Mouse (Mus musculus) lung, postnatal 36 days (tissue): ENCODE measurements at regions not wholly inside any gene's neighbourhood (a gene's known extent, or its start where the extent isn't known, plus 50 kb on each side); places are given as distances from the start of the nearest gene placed in this dataset.

ENCODE experiments used
- DNase-seq: peaks from one replicate; pipeline ENCODE4 v3.0.0; 2022; ENCODE audit warnings: mixed read lengths

DNA sequence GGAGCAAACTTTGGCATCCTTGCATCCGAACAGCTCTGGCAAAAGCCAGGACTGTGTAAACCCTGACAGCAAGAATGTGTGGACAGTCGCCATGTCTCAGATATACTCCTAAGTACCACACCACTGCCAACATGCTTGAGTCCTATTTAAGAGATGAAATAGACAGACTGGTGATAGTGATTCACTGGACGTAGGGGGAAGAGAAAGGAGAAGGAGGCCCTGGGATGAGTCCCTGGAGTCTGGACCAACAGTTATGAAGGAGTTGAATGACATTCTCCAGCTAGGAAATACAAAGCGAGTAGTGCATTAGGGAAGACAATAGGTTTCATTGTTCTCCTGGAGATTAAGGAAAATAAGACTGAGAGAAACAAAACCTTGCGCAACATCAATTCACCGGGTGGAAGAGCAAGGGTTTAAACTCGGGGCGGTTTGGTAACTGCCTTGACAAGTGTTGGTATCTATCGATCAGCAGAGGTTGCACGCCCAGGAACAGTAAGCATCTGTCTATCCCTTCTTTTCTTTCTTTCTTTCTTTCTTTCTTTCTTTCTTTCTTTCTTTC lies 54.3 kb upstream of the Nrbf2 start:
- DNase-seq: no peak

DNA sequence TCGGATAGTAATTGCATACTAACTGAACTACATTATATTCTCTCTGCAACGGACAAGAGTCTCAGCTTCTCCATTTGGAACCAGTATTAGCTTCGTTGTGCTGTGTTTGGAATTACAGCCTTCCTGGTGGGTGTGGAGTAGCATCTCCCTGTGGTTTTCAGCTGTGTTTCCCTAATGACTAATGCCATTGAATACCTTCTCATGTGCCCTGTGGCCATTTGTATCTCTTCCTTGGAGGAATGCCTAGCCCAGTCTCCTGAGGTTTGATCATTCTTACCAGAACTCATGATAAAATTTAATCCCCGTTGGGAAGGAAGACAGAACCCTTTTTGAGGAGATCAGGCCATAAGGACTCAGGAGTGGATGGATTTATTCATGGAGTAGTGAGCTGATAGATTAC lies 59.6 kb upstream of the Nrbf2 start:
- no peak for DNase-seq

DNA sequence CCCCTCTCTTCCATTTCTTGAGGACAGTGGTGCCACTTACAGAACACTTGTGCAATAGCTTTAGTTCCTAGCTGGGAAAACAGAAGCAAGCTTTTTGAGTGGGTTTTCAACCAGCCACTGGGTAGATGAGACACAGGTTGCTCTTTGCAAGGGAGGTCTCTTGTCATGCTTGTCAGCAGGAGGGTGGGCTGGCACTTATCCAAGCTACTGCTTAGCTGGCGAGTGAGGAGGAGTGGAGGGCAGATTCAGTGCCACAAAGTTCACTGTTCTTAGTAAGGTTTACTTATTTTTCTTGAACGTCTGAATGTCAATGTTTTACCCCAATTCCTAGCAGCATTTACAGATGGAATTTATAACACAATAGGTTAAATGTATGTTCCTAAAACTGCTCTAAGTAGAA lies 65.9 kb upstream of the Nrbf2 start:
- DNase-seq: no peak

DNA sequence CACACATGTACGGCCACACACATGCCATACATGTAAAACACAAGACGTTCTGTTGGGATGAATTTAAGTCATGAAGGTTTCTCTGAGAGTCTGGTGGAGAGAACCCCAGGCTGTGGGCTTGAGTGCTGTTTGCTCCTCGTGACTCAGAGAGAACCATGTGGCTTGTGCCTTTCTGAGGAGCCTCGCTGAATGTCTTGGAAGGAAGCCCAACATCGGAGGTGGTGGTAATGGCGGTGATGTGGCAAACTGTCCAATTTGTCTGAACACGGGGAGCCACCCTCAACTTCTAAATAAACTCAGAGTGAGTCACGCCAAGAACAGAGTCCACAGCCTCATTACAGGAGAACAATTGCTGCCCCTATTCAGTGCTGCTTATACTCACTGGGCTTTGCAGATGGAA lies 75.7 kb upstream of the Nrbf2 start:
- no peak for DNase-seq

DNA sequence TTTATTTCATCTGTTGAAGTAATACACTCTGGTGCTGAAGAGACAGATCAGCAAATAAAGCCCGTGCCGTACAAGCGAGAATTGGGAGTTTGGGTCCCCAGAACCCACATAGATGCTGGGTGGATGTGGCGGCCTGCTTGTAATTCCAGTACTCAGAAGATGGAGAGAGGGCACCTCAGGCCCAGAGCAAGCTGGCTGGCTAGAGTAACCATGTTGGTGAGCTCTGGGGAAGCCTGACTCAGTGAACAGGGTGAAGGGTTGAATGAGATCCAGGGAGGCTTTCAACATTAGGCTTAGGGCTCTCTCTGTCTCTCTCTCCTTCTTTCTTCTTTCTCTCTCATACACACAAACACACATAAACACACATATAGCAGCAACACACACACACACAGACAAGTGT lies 76.2 kb upstream of the Nrbf2 start:
- DNase-seq: no peak

DNA sequence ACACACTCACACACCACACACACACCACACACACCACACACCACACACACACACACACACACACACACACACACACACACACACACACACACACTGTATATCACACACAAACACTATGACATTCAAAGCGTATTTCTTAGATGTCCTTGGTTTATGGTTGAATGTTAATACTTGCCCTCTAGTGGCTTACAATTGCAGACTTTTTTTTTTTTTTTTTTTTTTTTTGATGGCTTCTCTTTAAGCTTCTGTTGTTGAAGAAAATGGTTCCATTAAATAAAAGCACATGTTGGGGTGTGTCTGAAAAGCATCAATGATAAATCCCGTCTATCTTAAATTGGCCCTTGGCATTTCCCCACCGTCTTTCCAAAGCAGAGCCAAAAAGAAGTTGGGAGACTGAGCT lies 79.5 kb upstream of the Nrbf2 start:
- no peak for DNase-seq

DNA sequence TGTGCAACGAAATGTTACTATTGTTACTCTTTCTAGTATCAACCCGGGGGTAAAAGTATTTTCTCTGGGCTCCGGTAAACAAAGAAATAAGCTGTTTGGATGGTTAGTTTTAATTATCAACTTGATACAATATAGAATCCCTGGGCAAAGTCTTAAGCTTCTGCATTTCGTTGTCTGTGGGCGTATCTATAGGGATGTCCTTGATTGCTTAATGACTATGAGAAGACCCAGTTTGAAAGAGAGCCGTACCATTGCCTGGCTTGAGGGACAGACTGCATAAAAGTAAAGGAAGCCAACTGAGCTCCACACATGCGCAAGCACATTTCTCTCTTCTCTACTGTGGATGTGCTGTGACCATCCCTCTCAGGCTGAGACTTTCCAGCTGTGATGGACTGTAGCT lies 80.1 kb upstream of the Nrbf2 start:
- DNase-seq: peak; percentile 3

DNA sequence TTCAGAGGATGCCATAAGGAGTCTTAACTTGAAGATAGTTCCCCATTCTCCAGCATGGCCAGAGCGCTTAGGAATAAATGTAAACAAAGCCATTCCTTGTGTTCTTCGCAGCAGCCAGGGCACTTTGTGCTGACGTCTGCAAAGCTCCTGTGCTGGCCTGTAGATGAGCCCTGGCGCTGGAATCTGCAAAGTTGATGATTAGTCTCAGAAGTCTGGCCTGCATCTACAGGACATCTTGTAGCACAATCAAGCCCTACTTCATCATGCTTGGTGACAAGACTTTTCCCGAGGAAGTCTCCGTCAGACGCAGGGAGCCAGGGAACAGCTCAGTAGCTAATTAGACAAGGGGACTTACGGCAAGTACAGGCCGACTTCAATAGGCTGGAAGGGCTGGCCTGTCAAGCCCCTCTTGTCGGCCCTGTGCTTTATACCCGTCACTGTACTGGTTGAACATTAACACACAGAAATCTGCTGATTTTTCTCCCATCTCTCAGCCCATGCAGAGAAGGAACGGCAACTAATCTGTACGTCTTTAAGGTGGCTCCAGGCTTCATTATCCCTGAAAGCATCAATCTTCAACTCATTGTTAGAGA lies 87.6 kb upstream of the Nrbf2 start:
- DNase-seq: no peak

DNA sequence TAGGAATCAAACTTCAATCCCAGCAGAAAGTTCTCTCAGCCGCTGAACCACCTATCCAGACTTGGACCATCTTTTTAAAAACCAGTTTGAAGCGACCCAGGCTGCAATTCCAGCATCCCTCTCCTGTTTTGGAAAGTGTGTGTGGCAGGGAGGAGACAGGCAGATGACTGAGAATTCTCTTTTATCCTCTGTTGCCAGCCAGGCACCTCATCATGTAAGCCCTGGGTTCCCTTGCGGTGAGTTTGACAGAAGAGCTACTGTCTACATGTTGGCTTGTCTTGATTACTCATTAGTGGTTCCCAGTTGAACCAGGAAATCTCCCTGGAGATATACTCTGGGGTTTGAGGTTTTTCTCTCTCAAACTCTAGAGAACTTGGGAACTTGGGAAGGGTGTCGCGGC lies 91.5 kb upstream of the Nrbf2 start:
- no peak for DNase-seq

DNA sequence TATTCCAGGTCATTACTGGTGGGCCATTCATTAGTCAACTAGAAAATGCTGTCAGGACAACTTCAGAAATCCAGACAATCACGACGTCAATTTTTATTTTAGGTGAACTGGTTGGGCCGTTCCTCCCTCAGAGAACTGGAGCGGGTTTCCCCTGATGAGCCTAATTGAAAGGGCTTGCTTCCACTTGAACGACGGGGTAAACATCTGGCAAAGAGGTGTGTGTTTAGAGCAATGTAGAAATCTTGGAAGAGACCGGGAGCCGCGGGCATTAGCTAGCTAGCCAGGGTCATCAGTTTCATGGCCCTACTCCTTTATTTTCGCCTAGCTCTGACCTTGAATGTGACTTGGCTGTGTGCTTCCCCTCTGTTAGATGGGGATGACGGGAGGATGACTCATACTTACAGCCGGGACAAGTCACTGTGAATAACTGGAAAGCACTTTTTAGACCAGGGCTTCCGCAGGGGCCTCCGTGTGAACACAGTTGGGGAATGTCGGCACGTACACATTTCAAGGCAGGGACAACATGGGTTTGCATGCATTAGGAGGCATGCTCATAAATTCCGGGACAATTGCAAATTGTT lies 92.6 kb upstream of the Nrbf2 start:
- no peak for DNase-seq

DNA sequence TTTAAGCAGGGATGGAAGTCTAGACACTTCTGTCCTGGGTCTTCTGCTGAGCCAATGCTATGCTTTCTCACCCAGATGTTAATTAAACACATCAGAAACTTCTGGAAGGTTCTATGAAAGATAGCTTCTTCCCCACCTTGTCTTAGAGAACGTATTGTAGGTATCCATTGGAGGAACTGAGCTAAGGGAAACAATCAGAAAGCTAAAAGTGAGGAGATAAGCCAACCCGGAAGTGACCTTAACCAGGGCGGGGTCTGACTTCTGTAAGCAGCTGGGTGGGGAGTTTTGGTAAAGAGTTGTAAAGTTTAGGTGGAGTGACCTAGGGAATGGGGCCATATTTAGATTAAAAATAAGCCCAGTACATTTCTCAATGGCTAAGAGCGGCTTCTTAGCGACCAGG lies 95.1 kb upstream of the Nrbf2 start:
- no peak for DNase-seq

DNA sequence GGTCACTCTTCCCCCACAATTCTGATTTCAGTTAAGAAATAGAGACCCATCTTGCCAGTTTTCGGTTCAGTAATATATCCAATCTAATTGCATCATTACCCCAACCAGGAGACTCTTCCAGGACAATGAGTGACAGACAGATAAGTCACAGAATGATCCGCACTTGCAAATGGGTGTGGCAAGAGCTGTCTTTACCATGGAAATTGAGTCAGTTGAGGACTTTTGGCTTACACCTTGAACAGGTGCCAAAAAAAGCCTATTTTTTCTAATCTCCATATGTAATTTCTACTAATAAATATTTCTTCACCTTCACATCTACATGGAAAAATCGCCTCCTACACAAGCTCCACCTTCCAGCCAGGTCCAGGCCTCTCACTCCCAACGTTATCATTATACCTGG lies 98.2 kb upstream of the Nrbf2 start:
- no peak for DNase-seq

DNA sequence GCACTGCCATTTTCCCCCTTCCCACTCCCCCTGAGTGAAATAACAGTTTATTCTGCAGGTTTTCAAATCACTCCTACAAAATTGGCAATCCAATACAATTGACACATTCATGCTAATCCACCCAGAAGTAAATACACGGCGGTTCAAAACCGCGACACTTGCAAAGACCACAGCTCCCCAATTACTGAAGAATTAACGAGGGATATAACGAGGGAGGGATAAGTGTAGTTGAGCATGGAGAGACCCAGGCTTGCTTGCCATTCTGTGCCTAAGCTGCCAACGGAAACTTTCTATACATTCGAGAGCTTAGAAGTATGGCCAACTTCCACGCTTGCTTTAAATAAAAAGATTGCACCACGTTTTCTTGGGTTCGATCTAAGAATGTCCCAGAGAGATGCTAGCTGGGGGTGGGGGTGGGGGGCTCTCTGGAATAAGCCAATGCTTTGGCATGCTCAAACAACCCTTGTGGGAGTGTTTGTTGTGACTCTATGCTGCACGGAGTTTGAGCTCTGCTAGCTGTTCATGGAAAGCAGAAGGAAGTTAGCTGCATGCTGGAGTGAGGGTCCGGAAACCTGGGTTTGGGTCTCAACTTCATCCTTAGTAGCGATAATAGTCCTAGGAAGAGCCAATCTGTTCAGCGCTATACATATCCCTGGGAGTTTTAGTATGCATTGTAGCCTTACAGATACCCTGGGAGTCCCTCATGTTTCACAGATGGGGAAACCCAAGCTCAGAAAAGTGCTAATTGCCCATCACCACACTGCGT lies 98.9 kb upstream of the Nrbf2 start:
- no peak for DNase-seq

DNA sequence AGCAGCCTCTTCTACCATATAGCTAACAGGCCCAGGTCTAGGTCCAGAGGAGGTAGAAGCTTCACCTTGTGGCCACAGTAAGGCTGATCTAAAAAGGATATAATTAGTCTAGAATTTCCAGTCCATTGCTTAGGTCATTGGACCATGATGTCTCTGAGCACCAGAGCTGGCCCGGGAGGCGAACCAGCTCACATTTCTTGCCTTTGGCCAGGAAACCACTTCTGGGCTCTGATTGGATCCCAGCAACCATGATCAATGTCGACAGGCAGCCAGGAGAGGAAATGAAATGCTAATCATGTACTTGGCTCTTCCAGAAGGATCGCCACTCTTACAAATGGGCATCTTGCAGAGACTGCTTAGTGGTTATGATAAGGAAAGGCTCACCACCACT lies 99.5 kb upstream of the Nrbf2 start:
- DNase-seq: no peak

DNA sequence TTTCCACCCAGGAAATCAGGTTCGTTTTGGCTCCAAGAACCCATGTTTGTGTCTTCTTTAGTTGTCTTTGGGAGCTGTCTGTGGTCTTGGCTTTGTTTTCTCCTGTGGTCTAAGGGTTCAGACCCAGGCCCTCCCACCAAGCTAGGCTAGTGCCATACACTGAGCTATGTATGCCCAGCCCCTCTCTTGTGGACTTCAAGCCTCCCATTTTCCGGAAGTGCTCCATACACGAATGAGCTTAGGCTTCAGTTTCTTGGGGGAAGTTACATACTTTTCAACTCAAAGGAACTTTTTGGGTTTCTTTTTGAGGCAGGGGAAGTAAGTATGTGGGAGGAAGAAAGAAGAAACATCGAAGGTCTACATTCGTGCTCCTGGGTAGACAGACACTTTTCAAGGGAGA lies 100.9 kb upstream of the Nrbf2 start:
- no peak for DNase-seq

DNA sequence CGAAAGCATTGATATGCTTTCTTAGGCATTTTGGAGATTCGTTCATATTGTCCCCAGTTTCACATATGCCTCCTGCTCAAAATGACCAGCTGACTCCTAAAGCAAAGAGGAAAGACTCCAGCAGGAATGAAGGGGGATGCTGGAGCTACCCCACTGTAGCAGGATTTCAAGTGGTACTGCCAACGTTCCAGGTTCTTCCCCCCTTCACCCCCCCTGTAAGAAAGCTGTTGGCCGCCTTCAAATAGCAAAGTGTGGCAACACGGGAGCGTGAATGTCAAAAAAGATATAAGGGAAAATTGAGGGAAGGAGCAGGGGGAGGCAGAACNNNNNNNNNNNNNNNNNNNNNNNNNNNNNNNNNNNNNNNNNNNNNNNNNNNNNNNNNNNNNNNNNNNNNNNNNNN lies 103.7 kb upstream of the Nrbf2 start:
- DNase-seq: no peak

DNA sequence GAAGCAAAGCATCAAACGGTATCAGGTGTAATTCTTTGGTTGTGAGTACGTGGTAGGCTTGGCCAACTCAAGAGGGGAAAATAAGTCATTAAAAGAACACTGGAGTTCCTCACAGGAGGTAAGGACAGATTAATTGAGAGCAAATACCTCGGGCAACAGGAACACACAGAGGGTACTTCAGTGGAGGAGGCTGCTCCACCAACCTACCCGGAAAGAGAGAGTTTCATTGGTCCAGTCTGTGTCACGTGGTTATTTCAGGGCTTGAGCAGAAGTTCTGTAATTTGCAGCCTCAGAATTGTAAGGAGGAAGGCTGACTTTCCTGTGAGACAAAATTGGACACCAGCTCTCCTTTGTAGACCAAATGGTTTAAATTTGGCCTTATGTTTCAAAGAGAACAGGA lies 115.3 kb upstream of the Nrbf2 start:
- DNase-seq: peak; percentile 73

DNA sequence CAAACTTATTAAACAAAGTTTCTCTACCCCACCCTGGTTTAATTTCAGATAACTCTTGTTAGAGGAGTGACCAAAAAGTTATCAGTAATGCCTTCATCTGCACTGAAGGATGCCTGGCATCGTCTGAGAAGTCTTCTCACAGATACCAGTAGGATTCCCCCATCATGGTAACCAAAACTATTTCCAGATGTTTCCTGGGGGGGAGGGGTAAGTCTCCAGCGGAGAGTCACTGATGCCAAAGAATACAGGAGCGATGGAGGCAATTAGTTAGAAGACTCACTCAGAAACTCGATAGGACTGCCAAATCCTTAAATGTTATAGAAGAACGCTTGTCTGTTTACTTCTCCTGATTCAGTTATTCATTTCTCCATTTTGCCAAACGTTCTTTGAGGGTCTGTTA lies 116.3 kb upstream of the Nrbf2 start:
- DNase-seq: no peak

DNA sequence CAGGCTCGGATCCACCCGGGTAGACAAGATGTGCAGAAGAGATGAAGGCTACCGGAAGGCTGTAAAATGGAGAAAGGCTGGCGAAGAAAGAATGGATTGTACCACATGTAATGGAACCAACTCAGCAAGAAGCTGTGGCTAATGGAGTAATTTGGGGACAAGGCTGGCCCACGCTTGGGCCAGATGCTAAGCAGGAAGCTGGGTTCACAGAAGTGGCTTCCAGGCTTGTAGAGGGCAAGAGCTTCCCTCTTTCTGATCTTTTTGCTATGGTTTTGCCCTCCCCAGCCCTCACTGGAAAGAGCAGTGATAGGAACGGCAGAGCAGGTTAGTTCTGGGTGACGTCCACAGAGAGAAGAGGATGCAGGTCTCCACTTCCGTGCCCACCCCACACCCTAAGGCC lies 117.7 kb upstream of the Egr2 start:
- DNase-seq: no peak

DNA sequence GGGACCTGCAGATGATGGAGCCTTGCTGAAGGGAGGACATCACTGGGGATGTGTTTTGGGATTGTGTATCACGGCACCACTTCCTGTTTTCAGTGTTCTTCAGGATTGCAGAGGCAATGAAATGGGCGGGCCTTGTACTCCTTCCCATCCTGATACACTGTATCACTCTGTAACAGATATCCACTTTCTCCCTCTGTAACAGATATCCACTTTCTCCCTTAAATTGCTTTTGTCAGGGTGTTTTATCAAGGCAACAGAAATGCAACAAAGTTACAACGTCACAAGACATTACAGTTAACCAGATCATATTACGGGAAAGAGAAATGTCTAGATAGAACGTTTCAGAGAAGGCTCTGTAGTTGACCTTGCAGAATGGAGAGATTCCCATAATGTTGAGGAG lies 114.5 kb upstream of the Egr2 start:
- DNase-seq: no peak

DNA sequence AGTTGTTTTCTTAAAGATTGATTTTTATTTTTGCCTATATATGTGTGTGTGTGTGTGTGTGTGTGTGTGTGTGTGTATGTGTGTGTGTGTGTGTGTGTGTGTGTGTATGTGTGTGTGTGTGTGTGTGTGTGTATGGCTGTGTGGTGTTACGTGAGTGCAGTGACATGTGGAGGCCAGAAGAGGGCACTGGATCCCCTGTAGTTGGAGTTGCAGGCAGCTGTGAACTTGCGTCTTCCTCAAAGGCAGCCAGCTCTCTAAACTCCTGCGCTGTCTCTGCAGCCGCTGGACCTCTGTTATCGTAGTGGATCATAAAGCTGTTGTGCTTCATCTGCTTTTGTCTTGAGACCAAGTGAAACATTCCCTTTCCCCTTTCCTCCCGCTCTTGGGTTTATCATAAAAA lies 109.9 kb upstream of the Egr2 start:
- DNase-seq: no peak

DNA sequence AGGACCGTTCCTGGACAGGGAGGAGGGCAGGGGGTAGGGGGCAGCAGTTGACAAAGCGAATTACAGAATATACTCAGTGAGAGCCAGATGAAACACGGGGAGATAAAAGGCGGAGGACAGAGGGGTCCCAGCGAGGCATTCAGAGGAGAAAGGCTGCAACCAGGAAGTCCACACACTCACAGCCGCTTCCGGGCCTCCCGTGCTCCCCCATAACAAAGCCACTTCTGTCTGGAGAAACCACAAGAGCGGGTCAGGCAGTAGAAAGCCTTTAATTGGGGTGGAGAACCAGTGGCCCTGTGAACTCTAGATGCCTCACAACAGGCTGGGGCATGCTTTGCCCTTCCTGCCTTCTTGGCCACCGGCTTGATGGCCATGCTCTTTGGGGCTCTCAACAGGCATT lies 108.1 kb upstream of the Egr2 start:
- no peak for DNase-seq

DNA sequence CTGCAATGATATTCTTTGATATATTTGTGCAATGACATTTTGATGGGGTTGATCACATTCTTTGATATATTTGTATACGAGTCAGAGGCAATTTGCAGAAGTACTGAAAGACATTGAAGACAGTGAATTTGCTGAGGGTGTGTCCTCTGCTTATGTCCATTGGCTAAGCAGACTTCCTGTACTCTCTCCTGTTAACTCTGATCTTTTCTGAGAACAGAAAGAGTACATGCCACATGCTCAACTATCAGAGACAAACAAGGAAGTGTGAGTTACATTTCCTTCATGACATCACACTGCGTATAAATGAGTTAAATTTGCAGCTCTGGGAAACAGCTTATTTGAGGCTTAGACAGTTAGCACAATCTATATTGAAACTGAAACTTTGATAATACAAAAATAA lies 104.5 kb upstream of the Egr2 start:
- no peak for DNase-seq

DNA sequence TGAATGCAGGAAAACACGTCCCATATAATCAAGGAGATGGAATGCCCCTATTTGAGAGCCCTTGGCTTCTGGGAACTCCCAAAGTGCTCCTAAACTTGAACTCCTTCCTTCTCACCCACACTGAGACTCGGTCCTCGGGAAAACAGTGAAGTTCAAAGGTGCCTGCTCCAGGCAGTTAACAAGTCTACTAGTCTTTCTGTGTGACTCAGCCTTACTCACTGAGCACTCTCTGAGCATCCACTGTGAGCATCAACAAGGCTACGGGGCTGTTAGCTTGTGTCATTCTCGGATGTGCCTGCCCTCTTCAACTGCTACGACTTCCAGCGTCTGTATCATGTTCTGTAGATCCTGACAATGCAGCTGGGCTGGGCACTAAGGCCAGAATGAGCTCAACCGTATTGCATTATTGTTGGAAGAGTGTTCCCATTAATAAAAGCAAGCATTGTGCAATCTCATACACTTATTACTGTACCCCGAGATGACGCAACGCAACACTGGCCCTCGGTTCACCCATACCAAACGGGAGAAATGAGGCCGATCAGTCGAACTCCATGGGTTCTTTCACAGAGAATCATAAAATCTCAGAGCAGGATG lies 96.1 kb upstream of the Egr2 start:
- peak; percentile 79 for DNase-seq
